Mouse (Mus musculus) stomach, postnatal 0 days (tissue): Measurements from ENCODE around the gene Ucp2.

Experiments used
- CTCF ChIP-seq: IDR thresholded peaks from 2 replicates; pipeline ENCODE4 v1.5.1; 2016; ENCODE audit warnings: antibody characterized with exemption, low read depth, mild to moderate bottlenecking, moderate library complexity
- EP300 ChIP-seq: optimal IDR thresholded peaks from 2 replicates; pipeline ENCODE3; 2016; ENCODE audit warnings: antibody characterized with exemption

DNA sequence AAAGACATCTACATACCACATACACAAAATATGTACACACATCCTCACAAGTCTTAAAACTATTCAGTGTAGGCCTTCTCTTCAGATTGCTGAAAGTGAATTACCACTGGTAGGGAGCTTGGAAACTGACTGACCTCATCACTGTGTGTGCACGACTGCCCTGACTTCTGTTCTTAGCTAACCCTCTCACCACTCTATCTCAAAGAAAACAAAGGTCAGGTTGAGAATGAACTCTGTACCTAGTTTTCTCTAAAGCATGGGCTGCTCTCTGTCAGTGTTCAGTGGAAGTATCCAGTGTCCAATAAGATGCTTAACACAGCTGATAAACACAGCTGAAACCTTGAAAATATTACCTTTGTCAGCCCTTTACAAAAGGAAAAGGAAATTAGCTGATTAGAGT, 51.3 kb downstream of the Ucp2 start:
- TF ChIP-seq CTCF (no peak), EP300 (no peak)
